7 mouse cellular contexts compared by ENCODE assay signal in the genomic region with DNA sequence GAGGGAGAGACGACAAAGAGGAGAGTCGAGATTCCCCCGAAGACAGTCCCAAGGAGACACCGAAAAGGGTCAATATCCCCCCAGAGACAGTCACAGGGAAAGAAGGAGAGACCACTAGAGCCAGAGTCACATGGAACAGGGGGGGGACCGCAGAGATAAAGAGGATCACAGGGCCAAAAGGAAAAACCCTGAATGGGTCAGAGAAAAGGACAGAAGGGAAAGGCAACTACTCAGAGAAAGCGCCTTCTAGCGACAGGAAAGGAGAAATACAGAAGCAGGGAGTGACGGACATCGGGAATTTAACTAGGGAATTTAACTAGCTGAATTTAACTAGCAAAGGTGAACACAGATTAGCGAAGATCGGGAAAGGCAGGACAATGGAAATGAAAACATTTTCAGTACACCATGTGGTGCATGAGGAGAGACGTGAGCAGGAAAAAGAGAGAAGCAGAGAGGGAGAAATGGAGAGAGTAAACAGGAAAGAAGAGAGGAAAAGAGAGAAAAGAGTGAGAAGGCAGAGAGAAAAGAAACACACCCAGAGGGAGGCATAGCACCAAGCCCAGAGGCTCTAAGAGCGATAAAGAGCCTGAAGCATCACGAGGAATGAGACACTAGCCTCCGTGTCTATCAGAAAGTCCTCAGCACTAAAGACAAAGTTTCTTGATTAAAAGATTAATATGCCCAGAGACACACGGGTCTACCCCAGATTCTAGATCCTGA. TPM values are rescaled to one million over a fixed set of nuclear protein-coding genes. Genes with fewer than 3 reads are reported as not detected.
DNase-seq lines count a peak whose midpoint lies in the region; ATAC-seq and TF ChIP-seq lines count a peak whose summit lies in the region.

No protein-coding gene starts in this region.

- H3K9ac ChIP-seq in ES-Bruce4 (ENCODE audit: low read depth, poor library complexity, severe bottlenecking) = peak overlapping the region; percentile 57
- H3K9ac ChIP-seq in forebrain, embryonic 11.5 days (ENCODE audit: low read length) = no peak overlapping the region
- peak overlapping the region; percentile 63; the same call in 1 of the 2 replicates for H3K9ac ChIP-seq in intestine, embryonic 16.5 days (ENCODE audit: low read depth, low read length)
- H3K9ac ChIP-seq in midbrain, embryonic 14.5 days (replicated peaks; ENCODE audit: low read length) = peak overlapping the region; percentile 42; the same call in 1 of the 2 replicates

- no peak for TF ChIP-seq CTCF in ES-Bruce4 (IDR thresholded peaks at IDR 0.05; ENCODE audit: low read depth, low read length)

- no peaks in the 10 kb centered on the region for H3K27me3 ChIP-seq in ES-Bruce4 (ENCODE audit: control insufficient read depth, insufficient read depth, low read length, poor library complexity, severe bottlenecking)
- peaks cover 21% of the 10 kb centered on the region; the same call in 1 of the 2 replicates for H3K27me3 ChIP-seq in forebrain, embryonic 11.5 days (ENCODE audit: control insufficient read depth, insufficient read depth, low read length)
- peaks cover 24% of the 10 kb centered on the region for H3K27me3 ChIP-seq in intestine, embryonic 16.5 days (replicated peaks; ENCODE audit: control insufficient read depth, insufficient read depth, low read length)
- H3K27me3 ChIP-seq in midbrain, embryonic 14.5 days (ENCODE audit: control insufficient read depth, insufficient read depth, low read length) = peaks cover 23% of the 10 kb centered on the region; the same call in 1 of the 2 replicates

- H3K4me2 ChIP-seq in forebrain, embryonic 11.5 days (ENCODE audit: low read depth, low read length, severe bottlenecking) = peak overlapping the region; percentile 87
- H3K4me2 ChIP-seq in intestine, embryonic 16.5 days (ENCODE audit: low read depth, low read length) = peak overlapping the region; percentile 68
- H3K4me2 ChIP-seq in midbrain, embryonic 14.5 days (ENCODE audit: low read length) = peak overlapping the region; percentile 78

- H3K9me3 ChIP-seq in ES-Bruce4 (replicated peaks; ENCODE audit: control insufficient read depth, insufficient read depth, low read length, poor library complexity, severe bottlenecking) = no peaks in the 10 kb centered on the region
- H3K9me3 ChIP-seq in forebrain, embryonic 11.5 days (ENCODE audit: control insufficient read depth, low read length) = no peaks in the 10 kb centered on the region
- no peaks in the 10 kb centered on the region for H3K9me3 ChIP-seq in intestine, embryonic 16.5 days (ENCODE audit: control insufficient read depth, low read length)
- H3K9me3 ChIP-seq in midbrain, embryonic 14.5 days (ENCODE audit: control insufficient read depth, low read length) = no peaks in the 10 kb centered on the region

- DNase-seq in R1 (ENCODE audit: low read depth, low spot score) = peak; percentile 85
- DNase-seq in forebrain, embryonic 11.5 days (ENCODE audit: low spot score) = no peak
- peak; percentile 75 for DNase-seq in midbrain, embryonic 14.5 days
- DNase-seq in spleen, adult 12 weeks (ENCODE audit: low spot score) = no peak
- no peak for DNase-seq in T-cell, adult 2 months (ENCODE audit: low spot score)

- H3K27ac ChIP-seq in ES-Bruce4 (ENCODE audit: insufficient read depth, low read length) = peak overlapping the region; percentile 63
- H3K27ac ChIP-seq in forebrain, embryonic 11.5 days (ENCODE audit: low read depth, low read length) = no peak overlapping the region
- H3K27ac ChIP-seq in intestine, embryonic 16.5 days (ENCODE audit: low read length) = no peak overlapping the region
- H3K27ac ChIP-seq in midbrain, embryonic 14.5 days (replicated peaks; ENCODE audit: low read depth, low read length) = no peak overlapping the region

- H3K4me3 ChIP-seq in ES-Bruce4 (ENCODE audit: low read depth, low read length) = peak overlapping the region; percentile 50
- H3K4me3 ChIP-seq in forebrain, embryonic 11.5 days (ENCODE audit: low read depth, low read length) = peak overlapping the region; percentile 38
- peak overlapping the region; percentile 38 for H3K4me3 ChIP-seq in intestine, embryonic 16.5 days (ENCODE audit: low read length)
- peak overlapping the region; percentile 40 for H3K4me3 ChIP-seq in midbrain, embryonic 14.5 days (replicated peaks; ENCODE audit: low read depth, low read length)

- TF ChIP-seq POLR2A in ES-Bruce4 (IDR thresholded peaks at IDR 0.05; ENCODE audit: insufficient read depth, low read length) = no peak

- ATAC-seq in forebrain, embryonic 11.5 days (replicated peaks; ENCODE audit: low FRiP score) = peak; percentile 28
- ATAC-seq in intestine, embryonic 16.5 days = peak; percentile 24; the same call in 1 of the 2 replicates
- no peak for ATAC-seq in midbrain, embryonic 14.5 days (ENCODE audit: low FRiP score, low TSS enrichment)

- TF ChIP-seq EP300 in ES-Bruce4 (IDR thresholded peaks at IDR 0.05; ENCODE audit: insufficient read depth, low read depth, low read length) = no peak

- 2% methylated on average over 16 of the region's 16 CpGs for WGBS in forebrain, embryonic 11.5 days
- WGBS in intestine, embryonic 16.5 days = 4% methylated on average over 16 of the region's 16 CpGs
- WGBS in midbrain, embryonic 14.5 days = 1% methylated on average over 16 of the region's 16 CpGs

- H3K4me1 ChIP-seq in ES-Bruce4 (ENCODE audit: control insufficient read depth, insufficient read depth, low read length) = peaks cover 2% of the 10 kb centered on the region
- H3K4me1 ChIP-seq in forebrain, embryonic 11.5 days (replicated peaks; ENCODE audit: control insufficient read depth, insufficient read depth, low read length) = peaks cover 13% of the 10 kb centered on the region
- peaks cover 27% of the 10 kb centered on the region for H3K4me1 ChIP-seq in intestine, embryonic 16.5 days (ENCODE audit: control insufficient read depth, insufficient read depth, low read length)
- peaks cover 27% of the 10 kb centered on the region for H3K4me1 ChIP-seq in midbrain, embryonic 14.5 days (ENCODE audit: control insufficient read depth, insufficient read depth, low read length)

- H3K36me3 ChIP-seq in ES-Bruce4 (ENCODE audit: control insufficient read depth, insufficient read depth, low read length, poor library complexity, severe bottlenecking) = peaks cover 14% of the 10 kb centered on the region
- no peaks in the 10 kb centered on the region for H3K36me3 ChIP-seq in forebrain, embryonic 11.5 days (ENCODE audit: control insufficient read depth, insufficient read depth, low read length)
- peaks cover under 1% of the 10 kb centered on the region for H3K36me3 ChIP-seq in intestine, embryonic 16.5 days (ENCODE audit: control insufficient read depth, insufficient read depth, low read length)
- peaks cover 11% of the 10 kb centered on the region for H3K36me3 ChIP-seq in midbrain, embryonic 14.5 days (ENCODE audit: control insufficient read depth, insufficient read depth, low read length)

RNA-seq across cellular contexts. Expression of gene Prkcg, which starts 13.7 kb away (rescaled TPM):
- polyA plus RNA-seq in ES-Bruce4 (2011; ENCODE audit: insufficient read depth, insufficient read length, low read depth, missing spikeins) = 3.0 and 3.4 TPM in 2 replicates
- polyA plus RNA-seq in forebrain, embryonic 11.5 days (2014; fragmentation: Nextera tagmentation; extraction: Ambion mirVana) = 0.99 and 1.0 TPM in 2 replicates
- polyA plus RNA-seq in intestine, embryonic 16.5 days (2015; fragmentation: Nextera tagmentation; extraction: Ambion mirVana) = 0.16 and 0.28 TPM in 2 replicates
- polyA plus RNA-seq in midbrain, embryonic 14.5 days (2014; fragmentation: Nextera tagmentation; extraction: Ambion mirVana) = 1.3 and 1.6 TPM in 2 replicates

RNA-seq across cellular contexts. Expression of gene Myadm, which starts 13.8 kb away (rescaled TPM):
- polyA plus RNA-seq in ES-Bruce4 (2011; ENCODE audit: insufficient read depth, insufficient read length, low read depth, missing spikeins) = 214 and 225 TPM in 2 replicates
- polyA plus RNA-seq in forebrain, embryonic 11.5 days (2014; fragmentation: Nextera tagmentation; extraction: Ambion mirVana) = 29.1 and 36.2 TPM in 2 replicates
- 141 and 148 TPM in 2 replicates for polyA plus RNA-seq in intestine, embryonic 16.5 days (2015; fragmentation: Nextera tagmentation; extraction: Ambion mirVana)
- polyA plus RNA-seq in midbrain, embryonic 14.5 days (2014; fragmentation: Nextera tagmentation; extraction: Ambion mirVana) = 23.0 and 30.1 TPM in 2 replicates

RNA-seq across cellular contexts. Expression of gene Cacng7, which starts 30.0 kb away (rescaled TPM):
- 57.6 and 60.5 TPM in 2 replicates for polyA plus RNA-seq in ES-Bruce4 (2011; ENCODE audit: insufficient read depth, insufficient read length, low read depth, missing spikeins)
- 4.9 and 5.6 TPM in 2 replicates for polyA plus RNA-seq in forebrain, embryonic 11.5 days (2014; fragmentation: Nextera tagmentation; extraction: Ambion mirVana)
- 0.53 and 1.1 TPM in 2 replicates for polyA plus RNA-seq in intestine, embryonic 16.5 days (2015; fragmentation: Nextera tagmentation; extraction: Ambion mirVana)
- polyA plus RNA-seq in midbrain, embryonic 14.5 days (2014; fragmentation: Nextera tagmentation; extraction: Ambion mirVana) = 5.0 and 5.9 TPM in 2 replicates

RNA-seq across cellular contexts. Expression of gene Nlrp12, which starts 53.2 kb away (rescaled TPM):
- polyA plus RNA-seq in ES-Bruce4 (2011; ENCODE audit: insufficient read depth, insufficient read length, low read depth, missing spikeins) = 0.20 TPM in 1 of 2 replicates, not detected in the other
- polyA plus RNA-seq in forebrain, embryonic 11.5 days (2014; fragmentation: Nextera tagmentation; extraction: Ambion mirVana) = not detected in 2 replicates
- 0.01 TPM in 1 of 2 replicates, not detected in the other for polyA plus RNA-seq in intestine, embryonic 16.5 days (2015; fragmentation: Nextera tagmentation; extraction: Ambion mirVana)
- polyA plus RNA-seq in midbrain, embryonic 14.5 days (2014; fragmentation: Nextera tagmentation; extraction: Ambion mirVana) = not detected in 2 replicates

Comparison
In these comparisons a context has a peak if more than half of its experiments do, and no peak if none do; other contexts are left out.
1. DNase-seq: peak in R1 (single experiment) and midbrain, embryonic 14.5 days (single experiment); none in forebrain, embryonic 11.5 days (single experiment), spleen, adult 12 weeks (single experiment) and T-cell, adult 2 months (single experiment).
2. Peak in every context shown above with its lines, with median percentiles within 50 percentile points of each other: H3K4me3 ChIP-seq and H3K4me2 ChIP-seq.